Mouse (Mus musculus): ENCODE results near the gene Ceacam12. TPM values are rescaled to one million over a fixed set of nuclear protein-coding genes. Genes with fewer than 3 reads are reported as not detected.
"Not testable (repeated sequence)": the region's sequence is repeated elsewhere in the genome, so short reads cannot be mapped to it uniquely, and the experiment has no call there.

The Ceacam12 gene
- polyA plus RNA-seq (2015; fragmentation: Nextera tagmentation; extraction: Ambion mirVana) = not detected in 2 replicates

DNA sequence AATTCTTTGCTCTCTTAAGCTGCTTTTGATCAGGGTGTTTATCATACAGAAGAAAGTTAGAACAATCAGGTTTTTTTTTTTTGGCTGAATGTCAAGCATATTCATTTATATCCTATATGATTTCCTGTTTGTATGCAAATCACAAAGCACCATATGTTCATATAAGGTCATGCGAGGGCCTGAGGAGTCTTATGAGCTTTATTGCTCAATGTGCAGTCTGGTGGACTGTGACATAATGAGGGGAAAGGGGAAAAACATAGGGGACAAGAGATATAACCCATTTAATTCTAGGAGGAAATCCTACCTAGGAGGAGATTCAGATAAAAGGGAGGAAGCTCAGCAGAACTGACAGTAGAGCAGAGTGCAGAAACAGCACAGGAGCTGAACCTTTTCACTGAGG lies at the start of gene Ceacam12:
Gene Ceacam12 (plus strand): TSS at position 301 of the 400 bp plus-strand sequence.
- H3K4me2 ChIP-seq (ENCODE audit: low read depth, low read length) = no peak within 1 kb of the TSS
- no peaks in the 10 kb centered on the region for H3K27me3 ChIP-seq (ENCODE audit: control insufficient read depth, insufficient read depth, low read depth, low read length)
- no peaks in the 10 kb centered on the region for H3K9me3 ChIP-seq (replicated peaks; ENCODE audit: control insufficient read depth, low read length)
- WGBS (ENCODE audit: insufficient replicate concordance) = 48% methylated on average over 1 of the region's 1 CpGs
- H3K9ac ChIP-seq (ENCODE audit: low read depth, low read length) = no peak within 1 kb of the TSS
- H3K27ac ChIP-seq (ENCODE audit: low read length) = no peak within 1 kb of the TSS
- H3K4me1 ChIP-seq (ENCODE audit: control insufficient read depth, low read depth, low read length) = no peaks in the 10 kb centered on the region
- no peaks in the 10 kb centered on the region for H3K36me3 ChIP-seq (ENCODE audit: control insufficient read depth, insufficient read depth)
- no peak within 1 kb of the TSS for H3K4me3 ChIP-seq (ENCODE audit: low read depth, low read length)
- ATAC-seq (ENCODE audit: low read depth) = no peak

DNA sequence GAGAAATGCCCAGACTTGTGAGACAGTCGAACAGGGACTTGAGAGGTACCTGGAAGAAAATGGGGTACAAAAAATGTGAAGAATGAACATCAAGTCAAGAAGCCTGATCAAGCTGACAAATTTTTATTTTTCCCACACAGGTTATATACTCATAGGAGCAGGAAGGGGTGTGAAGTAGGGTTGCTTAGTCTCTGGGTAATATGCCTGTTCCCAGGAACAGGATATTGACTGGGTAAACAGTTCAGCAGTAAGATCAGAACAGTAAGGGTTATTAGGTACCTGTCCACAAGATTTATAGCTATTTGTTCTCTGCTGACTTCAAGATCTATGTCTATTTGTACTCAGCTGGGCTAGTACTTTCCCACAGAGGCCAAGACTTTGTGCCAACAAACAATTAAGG lies 8.1 kb downstream of the Ceacam12 start:
- H3K27me3 ChIP-seq (ENCODE audit: control insufficient read depth, insufficient read depth, low read depth, low read length); H3K4me1 ChIP-seq (ENCODE audit: control insufficient read depth, low read depth, low read length); H3K4me2 ChIP-seq (ENCODE audit: low read depth, low read length); ATAC-seq (ENCODE audit: low read depth); H3K9ac ChIP-seq (ENCODE audit: low read depth, low read length); H3K36me3 ChIP-seq (ENCODE audit: control insufficient read depth, insufficient read depth); H3K9me3 ChIP-seq (replicated peaks; ENCODE audit: control insufficient read depth, low read length); H3K4me3 ChIP-seq (ENCODE audit: low read depth, low read length); H3K27ac ChIP-seq (ENCODE audit: low read length): not testable (repeated sequence)
- WGBS (ENCODE audit: insufficient replicate concordance) = 63% methylated on average over 1 of the region's 1 CpGs

DNA sequence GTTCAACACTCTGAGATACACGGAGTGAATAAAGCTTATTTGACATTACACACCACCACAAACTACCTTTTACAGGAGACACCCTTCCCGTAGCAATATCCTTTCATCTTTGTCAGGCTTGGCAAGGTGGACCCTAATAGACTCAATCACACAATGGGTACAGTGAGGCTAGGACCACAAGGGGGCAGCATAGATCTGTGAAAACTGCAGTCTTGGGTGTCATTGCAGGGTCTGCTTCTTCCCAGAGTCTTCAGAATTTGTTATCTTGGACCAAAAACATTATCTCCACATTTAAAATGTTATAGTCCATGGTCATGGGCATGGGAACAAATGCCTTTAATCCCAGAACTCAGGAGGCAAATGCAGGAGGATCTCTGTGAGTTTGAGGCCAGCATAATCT lies 35.1 kb downstream of the Ceacam12 start:
- WGBS (ENCODE audit: insufficient replicate concordance) = 22% methylated on average over 2 of the region's 2 CpGs
- no peak overlapping the region for H3K27ac ChIP-seq (ENCODE audit: low read length)
- no peaks in the 10 kb centered on the region; the same call in 1 of the 2 replicates for H3K9me3 ChIP-seq (replicated peaks; ENCODE audit: control insufficient read depth, low read length)
- H3K4me3 ChIP-seq (ENCODE audit: low read depth, low read length) = no peak overlapping the region
- H3K36me3 ChIP-seq (ENCODE audit: control insufficient read depth, insufficient read depth) = no peaks in the 10 kb centered on the region
- ATAC-seq (ENCODE audit: low read depth) = no peak
- no peaks in the 10 kb centered on the region for H3K4me1 ChIP-seq (ENCODE audit: control insufficient read depth, low read depth, low read length)
- no peak overlapping the region for H3K9ac ChIP-seq (ENCODE audit: low read depth, low read length)
- no peaks in the 10 kb centered on the region for H3K27me3 ChIP-seq (ENCODE audit: control insufficient read depth, insufficient read depth, low read depth, low read length)
- no peak overlapping the region for H3K4me2 ChIP-seq (ENCODE audit: low read depth, low read length)

Small RNA genes within 50 kb of the gene (microRNA-seq; reads per million reads assigned to microRNA genes)
- gene Gm22414 = not detected

Other genes with a start within 250 kb of the Ceacam12 start
- not detected in 2 replicates for gene Gm5155, start 194.2 kb upstream of the Ceacam12 start, polyA plus RNA-seq (2015; fragmentation: Nextera tagmentation; extraction: Ambion mirVana)
- not detected in 2 replicates for gene Ceacam11, start 93.8 kb upstream of the Ceacam12 start, polyA plus RNA-seq (2015; fragmentation: Nextera tagmentation; extraction: Ambion mirVana)
- not detected in 2 replicates for gene Ceacam13, start 56.0 kb upstream of the Ceacam12 start, polyA plus RNA-seq (2015; fragmentation: Nextera tagmentation; extraction: Ambion mirVana)
- not detected in 2 replicates for gene Igfl3, start 110.6 kb downstream of the Ceacam12 start, polyA plus RNA-seq (2015; fragmentation: Nextera tagmentation; extraction: Ambion mirVana)
- gene Mill1, start 179.4 kb downstream of the Ceacam12 start, polyA plus RNA-seq (2015; fragmentation: Nextera tagmentation; extraction: Ambion mirVana) = not detected in 2 replicates

Measured in liver, embryonic 16.5 days (tissue).